Mouse (Mus musculus): ENCODE measurements around the gene 5730596B20Rik.

Gene 5730596B20Rik

DNA sequence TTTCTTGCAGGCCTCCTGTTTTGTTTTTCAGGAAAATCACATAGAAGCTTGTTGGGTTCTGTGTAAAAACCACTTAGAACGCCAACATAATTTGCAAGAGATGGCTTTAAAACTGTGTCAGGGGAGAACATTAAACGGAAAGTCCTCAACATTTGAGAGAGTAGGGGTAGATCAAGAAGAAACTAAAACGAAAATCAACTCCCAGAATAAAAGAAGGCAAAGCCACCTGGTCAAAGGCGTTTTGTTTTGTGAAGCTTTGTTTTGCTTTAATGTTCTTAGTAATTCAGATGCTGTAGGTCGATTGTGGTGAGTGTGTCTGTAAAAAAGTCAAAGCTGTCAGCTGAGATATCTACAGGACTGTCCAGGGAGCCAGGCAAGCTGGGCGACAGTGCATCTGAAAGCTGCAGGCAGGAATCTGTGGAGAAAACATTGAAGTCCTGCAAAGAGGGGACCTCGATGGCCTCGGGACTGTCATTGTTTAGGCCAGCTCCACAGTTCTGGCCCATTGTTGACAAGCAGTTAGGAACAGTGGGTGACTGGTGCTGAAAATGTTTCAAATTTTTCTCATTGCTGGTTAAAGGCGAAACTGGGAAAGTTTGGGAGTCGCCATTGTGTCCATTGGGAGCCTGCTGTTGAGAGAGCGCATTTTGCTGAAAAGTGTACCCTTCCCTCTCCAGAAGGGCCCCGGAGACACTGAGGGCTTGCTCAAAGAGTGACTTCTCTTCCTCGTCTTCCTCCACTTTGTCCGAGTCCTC lies 14.5 kb upstream of the 5730596B20Rik start:
- DNase-seq (ENCODE audit: low spot score), result no peak

DNA sequence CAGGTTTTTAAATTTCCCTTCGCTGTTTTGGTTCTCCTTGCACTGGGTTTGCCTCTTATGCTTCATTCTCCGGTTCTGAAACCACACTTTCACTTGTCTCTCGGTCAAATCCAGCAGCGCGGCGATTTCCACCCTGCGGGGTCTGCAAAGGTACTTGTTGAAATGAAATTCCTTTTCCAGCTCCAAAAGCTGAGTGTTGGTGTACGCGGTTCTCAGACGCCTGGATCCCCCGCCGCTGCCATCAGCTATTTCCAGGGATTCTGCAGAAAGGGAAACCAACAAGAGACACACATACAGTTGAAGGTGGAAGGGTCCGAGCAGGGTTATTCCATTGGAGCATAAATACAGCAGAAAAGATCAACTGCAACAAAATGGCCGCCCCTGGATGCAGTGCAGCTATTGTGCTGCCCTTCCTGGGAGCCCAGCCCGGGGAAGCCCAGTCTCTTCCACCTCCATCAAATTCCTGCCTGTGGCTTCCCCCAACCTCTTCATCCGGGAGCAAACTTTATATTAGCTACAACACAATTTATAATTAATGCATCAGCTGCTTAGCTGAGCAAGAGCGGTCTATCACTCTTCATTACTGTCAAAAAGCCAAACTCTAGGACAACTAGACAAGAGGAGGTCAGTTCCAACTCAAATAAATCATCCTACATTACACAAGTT lies 13.8 kb upstream of the 5730596B20Rik start:
- no peak for DNase-seq (ENCODE audit: low spot score)

DNA sequence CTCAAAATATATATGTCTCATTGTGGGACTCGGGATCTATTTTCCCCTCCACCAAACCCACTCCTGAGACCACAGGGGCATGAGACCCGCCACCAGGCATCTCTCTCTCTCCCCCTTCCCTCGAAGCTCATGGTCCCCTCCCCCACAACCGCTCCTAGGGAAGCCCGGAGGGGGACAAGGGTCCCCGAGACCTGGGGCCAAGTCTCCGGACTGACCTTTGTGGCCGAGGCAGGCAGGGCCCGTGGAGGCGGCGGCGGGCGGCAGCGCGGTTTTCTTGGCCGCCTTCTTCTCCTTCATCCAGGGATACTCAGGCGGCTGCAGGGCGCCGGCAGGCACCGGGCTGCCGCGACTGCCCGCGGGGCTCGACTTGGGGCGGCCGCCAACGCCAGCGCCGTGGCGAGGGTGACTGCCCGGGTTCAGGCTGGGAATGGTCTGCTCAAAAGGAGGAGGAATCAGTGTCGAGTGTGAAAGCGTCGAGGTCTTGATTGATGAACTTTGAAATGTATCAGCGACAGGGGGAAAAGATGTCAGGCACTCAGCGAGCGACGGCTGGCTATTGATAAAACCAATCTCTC lies 13.2 kb upstream of the 5730596B20Rik start:
- DNase-seq (ENCODE audit: low spot score), result no peak

DNA sequence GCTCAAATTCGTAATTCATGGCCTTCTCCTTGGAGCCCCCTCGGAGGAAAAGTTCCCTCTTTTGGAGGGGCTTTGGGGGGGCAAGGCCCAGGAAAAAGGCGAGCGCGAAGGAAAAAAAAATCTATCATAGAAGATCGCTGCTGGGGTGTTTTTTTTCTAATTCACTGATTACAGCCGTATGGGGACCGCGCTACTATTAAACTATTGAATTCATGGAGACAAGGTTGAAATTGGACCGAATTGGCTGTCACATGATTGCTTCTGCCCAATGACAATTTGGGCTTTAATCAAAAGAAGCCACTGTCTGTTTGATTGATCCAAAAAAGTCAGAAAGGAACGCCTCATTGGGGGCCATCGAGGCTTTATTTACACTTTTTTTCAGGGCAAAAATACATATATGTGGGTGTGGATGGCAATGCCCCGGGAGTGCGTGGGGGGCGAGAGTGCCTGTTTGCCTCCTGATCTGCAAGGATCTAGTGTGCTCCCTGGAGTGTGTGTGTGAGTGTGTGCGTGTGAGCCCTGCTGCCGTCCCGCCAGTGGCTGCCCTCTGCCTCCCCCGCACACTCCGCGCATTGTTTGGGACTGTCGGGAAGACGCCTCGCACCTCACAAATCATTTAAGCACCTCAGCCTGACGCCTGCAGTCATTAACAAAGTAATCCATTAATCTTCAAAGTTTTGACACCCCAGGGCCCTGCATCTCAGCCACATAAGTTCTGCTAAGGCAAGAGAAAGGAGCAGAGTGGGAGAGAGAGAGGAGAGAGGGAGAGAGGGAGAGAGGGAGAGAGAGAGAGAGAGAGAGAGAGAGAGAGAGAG lies 12.5 kb upstream of the 5730596B20Rik start, which contains the start of gene Hoxa2:
Gene Hoxa2, minus strand, starts transcription at position 206 of the 815 bp plus-strand sequence.
- no peak for DNase-seq (ENCODE audit: low spot score)

DNA sequence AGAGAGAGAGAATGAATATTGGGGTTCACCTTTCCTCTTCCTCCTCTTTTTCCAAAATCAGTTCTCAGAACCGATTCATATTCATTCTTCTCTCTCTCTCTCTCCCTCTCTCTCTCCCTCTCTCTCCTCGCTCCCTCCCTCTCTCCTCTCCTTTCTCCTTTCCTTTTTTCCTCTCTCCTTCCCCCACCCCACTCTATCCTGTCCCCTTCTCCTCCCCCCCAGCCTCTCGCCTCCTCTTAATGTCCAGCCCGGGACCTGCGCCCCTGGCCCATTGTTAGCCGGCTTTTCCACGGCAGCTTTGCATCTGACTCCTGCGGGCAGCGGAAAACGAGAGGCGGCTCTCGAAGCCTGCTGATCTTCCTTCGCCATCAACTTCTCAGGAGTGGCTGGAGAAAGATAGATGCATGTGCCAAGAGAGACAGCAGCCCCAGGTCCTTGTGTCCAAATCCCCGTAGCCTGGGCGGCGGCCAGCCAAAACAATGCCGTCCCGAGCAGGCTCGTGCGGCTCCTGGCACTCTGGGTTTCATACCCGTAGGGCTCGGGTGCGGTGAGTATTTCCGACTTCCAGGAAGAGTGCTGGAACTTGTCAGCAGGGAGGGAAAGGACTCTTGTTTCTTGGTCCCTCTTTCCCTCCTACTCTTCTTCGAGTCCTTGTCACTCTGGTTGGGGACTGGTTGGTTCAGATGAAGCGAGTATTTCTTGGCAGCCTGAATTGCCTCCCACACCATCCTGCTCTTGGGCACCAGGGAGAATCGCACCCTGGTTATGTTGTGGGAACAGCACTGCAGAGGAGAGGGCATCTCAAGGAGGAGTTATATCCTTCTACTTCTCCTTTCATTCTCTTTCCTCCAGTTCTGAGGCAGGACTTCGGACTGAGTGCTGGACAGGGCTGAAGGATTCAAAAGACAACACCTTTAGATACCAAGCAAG lies 11.6 kb upstream of the 5730596B20Rik start:
- DNase-seq (ENCODE audit: low spot score), result no peak

DNA sequence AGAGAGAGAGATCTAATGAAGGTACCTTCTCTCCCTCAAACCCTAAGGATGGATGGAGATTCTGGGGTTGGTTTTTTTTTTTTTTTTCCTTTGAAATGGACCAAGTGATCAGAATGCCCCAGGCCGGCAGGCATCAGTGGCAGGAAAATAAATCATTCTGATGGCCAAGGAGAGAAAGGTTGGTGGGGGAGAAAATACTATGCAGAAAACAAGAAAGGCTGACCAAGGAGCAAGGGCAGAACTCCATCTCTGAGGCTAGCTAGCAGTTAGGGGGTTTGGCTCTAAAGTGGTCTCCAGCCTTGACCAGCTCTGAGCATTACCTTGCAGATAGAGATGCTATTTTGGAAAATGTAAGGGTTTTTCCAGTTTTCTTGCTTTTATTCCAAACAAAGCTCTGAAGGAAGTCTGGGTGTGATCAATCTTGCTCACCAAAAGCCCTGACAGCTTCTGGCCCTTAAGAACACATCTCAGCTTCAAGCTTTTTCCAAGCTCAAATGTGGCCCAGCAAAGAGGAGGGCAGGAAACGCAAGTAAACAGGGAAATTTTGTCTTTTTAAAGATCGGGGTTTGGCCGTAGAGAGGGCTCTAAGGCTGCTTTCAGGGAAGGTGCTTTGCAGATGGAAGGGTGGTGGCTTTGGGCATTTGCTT lies 10.7 kb upstream of the 5730596B20Rik start:
- no peak for DNase-seq (ENCODE audit: low spot score)

DNA sequence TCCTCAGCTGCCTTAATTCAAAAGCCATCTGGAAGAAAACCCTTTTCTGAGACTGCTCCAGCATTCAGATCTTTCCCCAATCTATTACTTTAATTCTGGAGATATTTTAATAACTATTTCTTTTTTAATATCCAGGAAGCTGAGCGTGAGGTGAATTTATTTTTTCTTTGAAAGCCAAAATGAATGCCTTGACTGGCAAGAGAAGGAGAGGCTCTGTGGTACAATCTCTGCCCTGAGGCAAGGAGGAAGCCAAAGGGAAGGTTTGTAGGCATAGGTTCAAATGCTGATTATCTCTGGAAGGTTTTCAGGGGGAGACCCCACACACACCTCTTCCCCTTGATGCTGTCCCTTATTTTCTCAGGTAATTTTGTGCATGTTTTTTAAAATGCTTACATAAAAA lies 10.1 kb upstream of the 5730596B20Rik start:
- no peak for DNase-seq (ENCODE audit: low spot score)

DNA sequence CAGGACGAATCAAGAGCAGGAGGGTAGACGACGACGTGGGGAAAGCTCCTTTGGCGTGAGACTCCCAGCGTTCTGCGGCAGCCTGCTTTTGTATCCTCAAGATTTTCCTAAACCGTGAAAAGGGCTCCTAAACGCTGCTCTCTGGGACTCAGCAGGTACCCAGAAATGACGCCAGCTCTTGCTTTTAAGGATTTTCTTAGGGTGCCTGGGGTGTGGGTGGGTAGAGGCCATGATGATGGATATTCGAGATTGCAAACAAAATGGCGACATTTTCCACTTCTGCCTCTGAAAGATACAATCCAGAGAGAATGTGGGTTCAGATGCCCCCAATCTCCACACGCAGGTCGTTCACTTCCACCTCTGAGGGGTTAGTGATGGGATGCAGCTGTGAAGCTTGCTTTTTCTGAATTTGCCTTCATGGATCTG lies 9.5 kb upstream of the 5730596B20Rik start:
- DNase-seq (ENCODE audit: low spot score), result no peak

DNA sequence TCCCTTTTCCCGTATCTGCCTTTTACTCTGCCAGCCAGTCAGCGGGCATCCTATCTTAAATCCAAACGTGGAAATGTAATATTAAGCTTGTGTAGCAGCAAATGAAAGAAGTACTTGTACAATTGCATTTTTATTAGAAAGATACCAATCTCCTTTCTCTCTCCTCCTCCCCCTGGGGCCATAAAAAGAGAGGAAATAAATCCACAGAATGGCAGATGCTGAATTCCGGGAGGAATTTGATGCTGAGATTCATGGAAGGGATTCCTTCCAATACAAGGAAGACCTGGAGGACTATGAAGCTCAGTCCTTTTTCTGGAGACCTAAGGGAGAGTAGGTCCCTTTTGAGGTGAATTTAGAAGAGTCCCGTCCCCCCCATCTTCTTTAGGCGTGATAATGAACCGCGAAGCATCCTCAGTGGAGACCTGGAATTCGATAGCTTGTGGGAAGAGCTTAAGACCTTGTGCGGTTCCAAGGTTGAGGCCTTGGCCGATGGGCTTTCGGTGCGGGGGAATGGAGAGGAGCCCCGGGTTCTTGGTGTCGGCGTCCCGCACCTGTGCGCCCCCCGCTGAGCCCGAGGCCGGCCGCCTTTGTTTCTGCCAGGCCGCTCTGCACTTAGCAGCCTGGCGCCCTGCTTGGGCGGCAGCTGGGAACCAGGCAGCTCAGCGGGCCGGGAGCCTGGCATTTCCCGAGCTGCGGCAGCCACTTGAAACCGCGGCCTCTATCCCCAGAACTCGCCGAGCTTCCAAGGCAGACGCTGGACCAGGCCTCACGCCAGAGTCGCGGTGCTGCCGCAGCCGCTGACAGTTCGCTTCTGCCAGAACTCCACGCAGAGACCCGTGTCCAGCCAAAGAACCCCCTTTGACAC lies 8.9 kb upstream of the 5730596B20Rik start:
- no peak for DNase-seq (ENCODE audit: low spot score)

DNA sequence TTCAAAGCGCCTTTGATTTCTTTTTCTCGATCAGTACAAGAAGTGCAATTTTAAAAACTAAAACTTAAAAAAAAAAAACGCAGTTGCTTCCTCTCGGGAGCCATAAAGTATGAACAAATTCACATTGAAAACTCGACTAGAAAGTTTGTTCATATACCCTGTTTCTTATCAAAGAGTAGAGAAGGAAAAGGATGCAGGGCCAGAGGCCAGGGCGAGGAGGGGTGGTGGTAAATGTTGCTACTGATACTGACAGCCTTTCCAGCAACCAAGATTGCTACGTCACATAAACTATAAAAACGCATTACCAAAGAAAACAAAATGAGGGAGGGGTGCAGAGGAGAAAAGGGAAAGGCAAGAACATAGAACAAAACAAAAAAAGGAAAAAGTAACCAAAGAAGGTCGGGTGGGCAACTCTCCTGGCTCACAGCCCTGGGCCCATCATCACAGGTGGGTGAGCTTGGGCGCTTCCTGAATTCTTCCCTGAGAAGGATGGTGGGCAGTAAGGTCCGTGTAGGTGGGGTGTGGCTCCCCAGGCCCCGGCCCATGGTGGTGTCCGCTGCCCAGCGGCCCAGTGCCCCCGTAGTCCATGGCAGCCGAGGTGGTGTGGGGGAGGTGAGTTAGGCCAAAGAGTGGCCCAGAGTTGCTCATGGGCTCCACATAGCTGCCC lies 7.7 kb upstream of the 5730596B20Rik start:
- no peak for DNase-seq (ENCODE audit: low spot score)

DNA sequence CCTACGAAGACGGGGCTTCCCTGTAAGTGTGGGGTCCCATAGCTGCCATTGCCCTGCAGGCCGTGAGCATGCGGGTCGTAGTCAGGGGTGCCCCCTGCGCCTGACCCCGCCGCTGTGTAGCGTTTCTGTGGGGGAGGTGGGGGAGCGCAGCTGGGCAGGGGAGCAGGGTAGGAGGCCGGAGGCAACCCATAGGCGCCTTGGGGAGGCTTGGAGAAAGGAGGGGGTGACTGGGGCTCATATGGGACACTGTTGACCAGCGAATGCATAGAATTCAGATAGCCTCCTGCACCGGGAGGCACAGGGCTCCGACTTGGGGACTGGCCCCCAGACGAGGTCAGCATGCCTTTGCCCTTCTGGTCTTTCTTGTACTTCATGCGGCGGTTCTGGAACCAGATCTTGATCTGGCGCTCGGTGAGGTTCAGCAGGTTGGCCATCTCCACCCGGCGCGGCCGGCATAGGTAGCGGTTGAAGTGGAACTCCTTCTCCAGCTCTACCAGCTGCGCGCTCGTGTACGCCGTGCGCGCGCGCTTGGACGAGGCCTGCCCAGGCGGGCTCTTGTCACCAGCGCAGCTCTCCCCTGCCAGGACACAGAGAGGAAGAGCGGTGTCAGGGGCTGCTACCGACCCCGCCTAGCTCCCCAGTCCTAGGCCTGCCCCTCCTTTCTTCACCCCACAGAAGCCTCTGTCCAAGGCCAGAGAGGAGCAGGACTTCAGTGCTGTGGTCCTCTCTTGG lies 7.0 kb upstream of the 5730596B20Rik start:
- DNase-seq (ENCODE audit: low spot score), result no peak

DNA sequence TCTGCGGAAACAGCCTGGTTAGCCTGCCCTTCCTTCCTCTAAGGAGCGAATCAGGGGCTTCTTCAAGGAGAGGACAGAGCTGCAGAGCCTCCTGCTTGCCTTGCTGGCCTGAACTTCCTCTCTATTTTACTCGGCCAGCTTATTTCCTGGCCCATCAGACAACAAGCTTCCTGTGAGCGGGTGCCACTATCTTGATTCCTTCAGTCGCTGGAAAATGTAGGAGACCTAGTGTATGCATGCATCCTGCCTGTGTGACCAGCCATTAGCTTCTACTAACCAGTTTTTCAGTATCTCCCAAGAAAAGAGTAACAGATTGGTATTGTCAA lies 6.4 kb upstream of the 5730596B20Rik start:
- DNase-seq (ENCODE audit: low spot score), result no peak

DNA sequence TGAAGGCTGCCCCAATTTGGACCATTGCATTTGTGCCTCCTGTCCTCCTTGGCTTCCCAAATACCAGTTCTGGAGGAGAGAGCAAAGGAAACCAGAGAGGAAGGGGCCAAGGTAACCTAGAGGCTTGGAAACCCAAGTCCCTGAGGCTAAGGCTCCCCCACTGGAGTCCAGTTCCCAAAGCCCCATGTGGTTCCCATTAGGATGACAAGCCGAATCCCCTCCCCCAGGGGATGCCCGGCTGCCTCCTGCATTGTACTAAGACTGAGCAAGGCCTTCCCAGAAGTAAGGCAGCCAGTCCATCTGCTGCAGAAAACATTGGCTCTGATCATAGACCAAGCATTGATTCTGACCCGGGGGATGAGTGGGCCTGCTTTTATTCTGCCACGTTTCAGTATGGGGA lies 6.0 kb upstream of the 5730596B20Rik start:
- DNase-seq (ENCODE audit: low spot score), result no peak

DNA sequence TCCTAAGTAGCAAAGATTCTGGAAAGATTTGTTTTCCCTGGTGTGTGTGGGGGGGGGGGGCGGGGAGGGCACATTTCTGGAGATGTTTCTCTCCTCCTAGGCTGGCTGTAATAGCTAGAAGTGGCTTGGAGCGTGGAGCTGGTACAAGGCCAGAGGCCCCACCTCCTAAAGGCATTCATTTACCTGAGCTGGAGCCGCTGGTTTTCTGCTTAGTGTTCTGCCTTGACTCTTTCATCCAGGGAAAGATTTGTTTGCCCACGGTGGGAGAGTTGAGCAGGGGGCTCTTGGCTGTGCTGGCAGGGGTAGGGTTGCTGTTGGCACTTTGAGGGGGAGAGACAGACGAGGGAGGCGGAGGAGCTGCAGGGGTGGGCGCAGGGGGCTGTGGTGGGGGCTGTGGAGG lies 5.4 kb upstream of the 5730596B20Rik start:
- DNase-seq (ENCODE audit: low spot score), result no peak

DNA sequence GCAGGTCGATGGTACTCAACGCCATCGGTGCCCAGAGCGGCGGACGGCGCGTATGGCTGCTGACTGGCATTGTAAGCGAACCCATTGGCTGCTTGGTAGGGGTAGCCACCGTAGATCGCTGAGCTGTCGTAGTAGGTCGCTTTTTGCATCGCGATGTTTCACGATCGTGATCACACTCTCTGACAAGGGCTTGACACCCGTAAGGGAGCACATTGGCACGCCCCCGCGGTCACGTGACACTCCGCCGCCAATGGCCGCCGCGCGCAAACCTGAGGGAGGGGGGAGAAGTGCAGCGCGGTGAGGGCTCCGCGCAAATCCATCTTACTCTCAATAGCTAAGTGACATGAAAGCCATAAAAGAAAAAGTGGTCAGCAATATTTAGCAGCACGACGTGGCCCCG lies 4.8 kb upstream of the 5730596B20Rik start:
- DNase-seq (ENCODE audit: low spot score), result peak; percentile 56

DNA sequence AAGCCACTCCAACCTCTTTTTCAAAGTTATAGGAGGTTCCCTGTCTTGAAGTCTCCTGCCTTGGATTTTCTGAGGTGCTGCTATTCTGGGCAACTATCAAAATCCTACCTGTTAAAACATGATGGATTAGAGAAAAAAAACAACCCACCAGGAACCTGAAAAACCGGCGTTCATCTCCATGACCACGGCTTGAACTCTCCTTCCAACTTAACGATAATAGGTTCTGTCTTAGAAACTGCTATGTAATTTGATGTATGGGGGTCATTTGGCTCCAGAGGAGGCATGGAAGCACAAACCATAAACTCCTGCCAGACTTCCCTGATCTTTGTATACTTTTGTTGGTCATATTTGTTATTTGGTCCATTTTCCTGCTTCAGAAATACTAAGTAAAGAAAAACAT lies 3.6 kb upstream of the 5730596B20Rik start:
- no peak for DNase-seq (ENCODE audit: low spot score)

DNA sequence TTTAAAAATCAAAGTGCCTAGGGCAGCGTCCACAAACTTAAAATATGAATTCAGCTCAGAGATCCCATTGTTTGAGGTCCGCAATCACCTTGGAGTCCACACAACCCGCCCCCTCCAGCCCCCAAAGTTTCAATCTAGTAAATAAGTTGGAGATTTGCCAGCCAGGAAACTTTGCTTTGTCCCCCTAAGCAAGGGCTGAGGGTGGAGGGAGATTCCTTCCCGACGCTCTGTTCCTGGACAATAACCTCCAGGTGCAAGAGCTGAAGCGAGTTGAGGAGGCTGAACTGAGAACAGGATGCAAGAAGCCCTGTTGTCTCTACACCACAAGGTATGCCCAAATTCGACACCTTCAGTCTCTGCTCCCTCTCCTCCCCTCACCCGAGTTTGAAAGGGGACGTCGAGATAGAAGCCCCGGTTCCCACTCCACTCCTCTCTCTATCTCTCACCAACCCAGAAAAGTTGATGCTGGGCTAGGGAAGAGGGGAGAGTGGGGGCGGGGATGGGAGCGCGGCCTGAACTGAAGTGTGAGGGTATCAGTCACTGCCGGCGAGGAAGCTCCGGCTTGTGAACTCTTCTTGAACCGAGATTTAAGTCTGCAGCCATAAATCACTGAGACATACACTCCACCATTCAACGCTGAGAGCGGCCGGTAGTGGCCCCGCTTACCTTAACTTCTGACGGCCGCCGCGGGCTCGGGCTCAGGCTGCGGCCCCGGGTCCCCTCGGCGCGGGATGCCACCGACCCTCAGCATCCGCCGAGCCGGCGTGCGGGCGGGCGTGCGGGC lies 2.1 kb upstream of the 5730596B20Rik start:
- no peak for DNase-seq (ENCODE audit: low spot score)

DNA sequence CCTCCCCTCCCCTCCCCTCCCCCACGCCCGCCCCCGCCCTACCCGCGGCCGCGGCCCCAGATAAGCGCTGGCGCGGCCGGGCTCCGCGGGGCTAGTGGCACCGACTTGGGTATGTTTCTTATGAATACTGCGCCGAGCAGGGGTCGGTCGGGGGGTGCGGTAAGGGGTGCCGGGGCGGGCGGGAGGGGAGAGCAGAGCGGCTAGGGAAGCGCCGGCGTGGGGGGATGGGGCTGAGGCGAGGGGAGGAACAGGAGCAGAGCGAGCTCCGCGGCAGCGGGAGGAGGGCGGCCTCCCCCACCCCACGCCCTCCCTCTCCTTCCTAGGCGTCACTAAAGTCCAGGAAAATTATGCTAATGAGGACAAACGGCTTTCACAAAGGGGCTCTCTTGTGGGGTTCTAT lies 1.4 kb upstream of the 5730596B20Rik start:
- DNase-seq (ENCODE audit: low spot score), result no peak

Measured in ovary, adult 18-20 months (tissue).